Mouse (Mus musculus) spleen, postnatal 14 days (tissue): ENCODE data around the gene Rbm5.

Experiments
- DNase-seq, 2 experiments: peaks; one replicate each; pipeline ENCODE4 v3.0.0; 2021 to 2022; ENCODE audit warnings: low spot score in 2 of 2

Gene Rbm5

GRCm38 (mm10) chr9:107770374-107771290 is at the start of gene Rbm5:
Gene Rbm5 (minus strand): TSS chr9:107770996.
- peak; percentile 87 to 91 for DNase-seq

GRCm38 (mm10) chr9:107812132-107812531 is 41.3 kb upstream of the Rbm5 start:
- no peak for DNase-seq

- DNase-seq = no peak
Measured at GRCm38 (mm10) chr9:107810985-107811384, 40.2 kb upstream of the Rbm5 start.

- DNase-seq = no peak
Measured at GRCm38 (mm10) chr9:107791714-107792113, 20.9 kb upstream of the Rbm5 start.

GRCm38 (mm10) chr9:107782536-107783203 is 11.9 kb upstream of the Rbm5 start:
- no peak for DNase-seq

GRCm38 (mm10) chr9:107776809-107777208 is 6.0 kb upstream of the Rbm5 start:
- DNase-seq = no peak

GRCm38 (mm10) chr9:107774411-107774810 is 3.6 kb upstream of the Rbm5 start:
- DNase-seq = no peak

- no peak for DNase-seq
Measured at GRCm38 (mm10) chr9:107771782-107772181, 986 bp upstream of the Rbm5 start.

GRCm38 (mm10) chr9:107770037-107770373 is 791 bp downstream of the Rbm5 start:
- peak in 1 of 2 experiments; percentile 3 for DNase-seq

GRCm38 (mm10) chr9:107769445-107770000 is 1.3 kb downstream of the Rbm5 start:
- DNase-seq = no peak

- DNase-seq = no peak
Measured at GRCm38 (mm10) chr9:107768851-107769250, 1.9 kb downstream of the Rbm5 start.

- DNase-seq = no peak
Measured at GRCm38 (mm10) chr9:107759593-107759992, 11.2 kb downstream of the Rbm5 start.

- DNase-seq = no peak
Measured at GRCm38 (mm10) chr9:107750378-107750777, 20.4 kb downstream of the Rbm5 start.

- no peak for DNase-seq
Measured at GRCm38 (mm10) chr9:107748063-107748462, 22.7 kb downstream of the Rbm5 start.

- no peak for DNase-seq
Measured at GRCm38 (mm10) chr9:107747310-107747709, 23.5 kb downstream of the Rbm5 start.

GRCm38 (mm10) chr9:107746679-107747078 is 24.1 kb downstream of the Rbm5 start:
- DNase-seq = no peak

- DNase-seq = no peak
Measured at GRCm38 (mm10) chr9:107744061-107744460, 26.7 kb downstream of the Rbm5 start.

- peak in 1 of 2 experiments; percentile 14 for DNase-seq
Measured at GRCm38 (mm10) chr9:107738841-107739202, 32.0 kb downstream of the Rbm5 start.

- peak; percentile 67 to 80 for DNase-seq
Measured at GRCm38 (mm10) chr9:107738020-107738840, 32.6 kb downstream of the Rbm5 start.

- DNase-seq = no peak
Measured at GRCm38 (mm10) chr9:107736185-107736485, 34.7 kb downstream of the Rbm5 start.

- DNase-seq = no peak
Measured at GRCm38 (mm10) chr9:107735356-107736184, 35.2 kb downstream of the Rbm5 start.
